Mouse (Mus musculus) cerebellum, postnatal 4 days (tissue): ENCODE data around the gene Lrrn2.

Source experiments
- DNase-seq, 2 experiments: peaks; one replicate each; pipeline ENCODE4 v3.0.0; 2022; ENCODE audit warnings: low spot score in 2 of 2, mixed read lengths in 1 of 2

Lrrn2 gene

DNA sequence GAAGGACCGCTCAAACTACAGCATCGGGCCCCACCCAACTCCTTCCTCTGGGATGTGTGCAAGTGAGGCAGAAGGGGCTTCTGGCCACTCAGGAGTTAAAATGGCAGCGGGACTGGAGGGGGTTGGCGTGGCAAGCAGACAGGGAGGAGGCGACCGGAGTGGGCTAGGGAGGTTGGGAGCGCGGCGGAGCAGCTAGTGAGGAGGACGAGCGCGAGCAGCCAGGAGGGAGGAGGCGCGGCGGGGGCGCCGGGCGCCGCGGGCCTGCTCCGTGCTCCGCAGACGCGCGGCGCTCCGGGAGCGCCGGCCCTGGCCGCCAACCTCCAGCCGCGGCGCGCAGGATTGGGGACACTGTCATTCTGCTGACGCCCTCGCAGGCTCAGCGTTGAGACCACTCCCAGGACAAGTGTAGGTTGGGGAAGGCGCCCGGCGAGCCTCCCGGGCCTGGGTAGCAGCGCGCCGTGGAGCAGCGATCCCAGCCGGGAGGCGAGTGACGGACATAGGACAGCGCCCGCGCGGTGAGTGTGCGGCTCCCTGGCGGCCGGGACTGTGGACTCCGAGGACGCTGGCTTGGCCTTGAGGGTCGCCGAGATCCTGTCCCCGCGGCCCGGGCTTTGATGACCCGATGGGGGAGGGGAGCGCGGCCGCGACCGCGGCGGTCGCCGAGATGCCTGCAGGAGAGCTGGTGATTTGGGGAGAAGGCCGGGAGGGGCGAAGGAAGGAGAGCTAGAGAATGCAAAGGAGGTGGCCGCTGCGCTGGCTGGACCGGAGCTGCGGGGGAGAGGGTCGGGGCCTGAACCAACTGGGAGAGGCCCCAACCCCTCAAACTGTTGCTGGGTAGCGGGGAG is at the start of gene Lrrn2:
Gene Lrrn2, plus strand, starts transcription at position 113 of the 845 bp plus-strand sequence.
- DNase-seq = peak; percentile 47 to 69

DNA sequence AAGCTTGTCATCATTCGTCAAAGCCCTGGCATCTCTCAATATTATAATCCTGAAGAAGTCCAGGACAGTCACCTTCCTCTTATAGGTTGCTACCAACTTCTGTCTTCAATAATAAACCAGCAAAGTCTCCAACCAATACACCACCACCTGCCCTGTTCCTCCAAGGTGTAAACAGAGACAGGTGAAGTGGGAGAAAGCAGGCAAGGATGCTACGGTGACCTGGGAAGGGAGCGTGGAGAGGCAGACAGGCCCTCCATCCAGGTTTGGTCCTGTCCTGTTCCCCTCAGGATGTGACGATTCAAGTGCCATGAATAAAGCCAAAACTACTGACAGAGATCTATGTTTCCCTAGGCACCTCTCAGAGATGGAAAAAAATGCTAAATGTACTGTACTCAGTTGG is 48.1 kb upstream of the Lrrn2 start:
- DNase-seq = no peak

DNA sequence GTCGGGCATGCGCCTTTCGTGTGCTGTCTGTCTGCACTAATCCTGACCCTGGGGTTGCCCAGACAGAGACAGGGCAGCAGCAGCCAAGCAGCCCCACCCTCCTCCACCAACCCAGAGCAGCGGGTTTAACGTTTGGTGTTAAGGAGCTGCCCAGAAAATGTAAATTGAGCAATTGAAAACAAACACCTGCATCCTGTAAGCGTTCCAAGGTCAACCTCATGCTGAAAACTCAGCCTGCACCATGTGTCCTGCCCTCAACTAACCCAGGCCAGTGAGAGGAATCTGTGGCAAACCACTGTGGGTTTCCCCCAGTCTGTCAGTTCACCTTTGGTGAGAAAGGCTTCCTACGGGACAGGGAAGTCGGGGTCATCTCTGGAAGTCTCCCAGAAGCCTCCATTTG is 46.0 kb upstream of the Lrrn2 start:
- no peak for DNase-seq

DNA sequence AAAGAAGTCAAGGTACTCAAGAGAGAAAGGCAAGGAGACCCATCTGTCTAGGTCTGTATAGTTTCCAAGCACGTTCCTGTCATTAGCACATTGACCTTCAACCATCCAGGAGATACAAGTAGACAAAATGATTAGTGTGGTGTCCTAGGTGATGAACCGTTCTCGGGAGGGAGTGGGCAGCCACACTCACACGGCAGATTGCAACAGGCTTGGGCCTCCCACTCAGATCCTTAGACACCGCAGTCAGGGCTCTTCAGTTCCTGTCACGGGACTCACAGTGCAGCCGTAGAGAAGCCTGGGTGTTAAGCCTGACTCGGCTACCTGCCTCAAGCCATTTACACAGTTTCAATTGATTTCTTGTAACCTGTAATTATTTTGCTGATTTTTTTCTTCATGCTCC is 43.2 kb upstream of the Lrrn2 start:
- no peak for DNase-seq

DNA sequence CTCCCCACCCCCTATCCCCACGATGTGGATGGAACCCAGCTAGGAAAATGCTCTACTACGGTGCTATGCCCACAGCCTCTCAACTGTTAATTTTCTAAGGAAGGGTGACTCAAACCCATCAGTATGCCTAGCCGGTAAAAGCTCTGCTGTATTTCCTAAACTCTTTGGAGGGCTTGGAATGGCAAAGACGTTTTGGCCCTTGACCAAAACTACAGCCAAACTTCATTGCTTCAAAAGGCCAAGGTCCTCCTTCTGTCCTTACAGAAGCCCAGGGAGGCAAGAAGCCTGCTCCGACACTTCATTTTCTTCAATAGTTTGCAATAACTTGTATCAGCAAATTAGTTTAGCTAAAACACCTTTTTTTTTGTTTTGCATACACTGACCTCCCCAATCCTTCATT is 42.4 kb upstream of the Lrrn2 start:
- no peak for DNase-seq

DNA sequence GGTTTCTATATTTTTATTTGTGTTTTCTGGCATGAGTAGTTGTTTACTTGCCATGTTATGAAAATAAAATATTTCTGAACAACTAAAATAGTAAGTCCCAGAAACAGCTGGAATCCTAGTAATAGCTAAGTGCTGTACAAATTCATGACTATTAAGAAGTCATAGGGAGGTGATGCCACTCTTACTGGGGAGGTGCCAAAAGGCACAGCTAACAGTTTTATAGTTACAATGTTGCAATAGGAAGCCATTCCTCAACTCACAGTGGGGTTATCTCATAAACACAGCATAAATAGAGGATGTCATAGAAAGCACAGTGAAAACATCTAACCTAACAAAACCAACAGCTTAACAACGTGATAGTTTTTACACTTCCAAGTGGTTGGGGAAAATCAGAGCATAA is 41.7 kb upstream of the Lrrn2 start:
- no peak for DNase-seq

DNA sequence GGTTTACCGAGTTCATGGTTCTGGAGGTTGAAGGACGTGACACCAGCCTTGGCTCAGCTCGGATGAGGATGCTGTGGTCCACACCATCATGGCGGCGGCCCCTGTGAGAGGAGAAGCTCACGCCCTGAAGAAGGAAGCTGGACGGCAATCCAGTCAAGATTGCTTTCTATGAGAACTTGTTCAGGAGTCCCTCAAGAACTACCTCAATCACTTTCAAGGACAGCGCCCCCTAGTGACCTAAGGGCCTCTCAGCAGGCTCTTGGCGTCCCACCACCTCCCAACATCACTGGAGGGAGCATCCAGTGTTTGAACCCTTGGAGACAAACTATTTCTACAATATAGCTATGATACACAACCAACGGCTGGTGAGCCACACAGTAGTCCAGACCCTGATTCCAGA is 36.5 kb upstream of the Lrrn2 start:
- no peak for DNase-seq

- peak in 1 of 2 experiments; percentile 41 for DNase-seq
These were observed 35.8 kb upstream of the Lrrn2 start for GRCm38 (mm10) chr1:132844088-132844804.

- no peak for DNase-seq
These were observed 34.3 kb upstream of the Lrrn2 start for GRCm38 (mm10) chr1:132845766-132846165.

DNA sequence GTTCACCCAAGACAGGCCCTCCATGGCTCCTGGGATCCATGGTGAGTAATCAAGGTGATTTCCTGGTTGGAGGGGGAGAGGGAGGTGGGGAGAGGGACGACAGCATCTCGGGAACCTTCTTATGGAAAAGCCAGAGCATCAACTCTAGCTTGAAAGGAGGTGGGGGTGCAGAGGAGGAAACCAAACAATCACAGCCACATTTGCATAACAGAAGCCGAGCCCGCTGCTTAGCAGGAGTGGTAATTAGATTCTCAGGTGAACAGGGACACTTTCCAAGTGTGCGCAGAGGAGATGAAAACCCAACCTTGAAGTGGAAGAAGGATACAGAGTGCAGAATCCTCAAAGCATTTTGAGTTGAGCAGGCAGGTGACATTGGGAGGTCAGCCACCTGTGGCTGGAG is 29.3 kb upstream of the Lrrn2 start:
- no peak for DNase-seq

DNA sequence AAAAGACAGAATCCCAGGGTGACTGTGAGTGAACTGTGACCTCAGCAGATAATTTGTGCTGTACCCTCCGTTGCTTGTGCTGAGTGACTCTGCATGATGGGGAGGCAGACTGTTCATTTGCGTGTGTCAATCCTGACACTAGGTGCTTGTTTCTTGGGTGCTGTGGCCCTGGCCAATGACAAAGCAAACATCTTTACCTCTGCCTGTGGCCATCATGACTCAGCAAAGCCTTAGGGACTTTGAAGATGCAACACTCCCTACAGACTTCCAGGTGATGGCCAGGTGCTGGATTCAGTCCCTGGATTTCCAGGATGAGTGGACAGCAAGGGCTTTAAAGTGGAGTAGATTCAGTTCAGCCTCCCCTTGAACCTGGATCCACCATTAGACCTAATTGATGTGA is 28.8 kb upstream of the Lrrn2 start:
- DNase-seq = no peak

DNA sequence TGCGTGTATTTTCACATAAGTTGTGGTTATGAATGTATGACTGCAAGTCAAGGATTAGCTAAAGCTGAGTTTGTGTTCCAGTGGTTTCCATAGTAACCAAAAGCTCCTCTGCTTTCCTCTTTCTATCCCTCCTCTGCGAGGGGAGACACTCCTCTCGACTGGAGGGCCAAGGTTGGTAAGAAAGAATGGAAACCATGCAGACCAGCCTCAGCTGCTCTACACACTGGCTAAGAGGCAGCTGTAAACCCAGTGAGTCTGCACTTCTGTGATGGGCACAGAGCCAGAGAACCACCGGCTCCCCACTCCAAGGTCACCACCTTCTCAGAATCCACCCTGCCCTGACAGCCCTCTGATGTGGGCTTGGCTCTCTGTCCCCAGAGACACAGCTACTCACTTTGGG is 28.3 kb upstream of the Lrrn2 start:
- no peak for DNase-seq

GRCm38 (mm10) chr1:132853312-132853711 is 26.8 kb upstream of the Lrrn2 start:
- DNase-seq = no peak

DNA sequence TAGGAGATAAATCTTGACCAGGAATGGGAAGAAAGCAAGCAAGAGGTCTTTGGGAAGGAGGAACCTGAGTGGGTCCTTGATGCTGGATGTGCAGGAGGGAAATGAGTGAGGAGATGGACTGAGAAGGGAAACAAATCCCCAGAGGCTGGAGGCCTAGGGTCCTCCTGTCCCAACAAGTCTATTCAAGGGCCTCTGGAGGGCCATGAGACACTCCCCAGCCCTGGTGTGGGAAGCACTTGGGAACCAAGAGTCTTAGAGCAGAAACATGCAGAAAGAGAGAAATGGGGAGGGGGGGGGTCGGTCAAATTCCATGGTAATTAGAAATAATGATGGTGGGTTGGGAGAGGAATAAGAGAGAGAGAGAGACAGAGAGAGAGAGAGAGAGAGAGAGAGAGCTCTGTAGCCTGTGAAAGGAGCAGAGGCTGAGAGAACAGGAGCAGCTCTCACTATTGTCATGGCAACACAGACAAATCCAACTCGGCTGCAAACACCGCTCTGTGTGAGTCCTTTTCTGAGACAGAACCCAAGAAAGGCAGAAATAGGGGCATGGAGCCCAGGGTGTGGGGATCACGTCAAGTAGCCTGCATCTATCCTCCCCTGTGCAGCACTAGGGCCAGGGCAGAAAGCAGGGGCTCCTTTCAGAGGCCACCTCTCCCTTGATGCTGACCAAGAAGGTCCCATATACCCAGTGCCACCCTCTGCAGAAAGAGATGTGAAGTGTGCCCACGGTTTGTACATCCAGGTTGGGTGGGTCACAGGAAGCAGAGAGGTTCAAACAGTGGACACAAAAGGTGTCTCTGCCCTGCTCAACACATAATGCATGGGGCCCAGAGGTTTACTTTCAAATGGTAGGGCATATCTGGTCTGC is 21.3 kb upstream of the Lrrn2 start:
- DNase-seq = no peak

DNA sequence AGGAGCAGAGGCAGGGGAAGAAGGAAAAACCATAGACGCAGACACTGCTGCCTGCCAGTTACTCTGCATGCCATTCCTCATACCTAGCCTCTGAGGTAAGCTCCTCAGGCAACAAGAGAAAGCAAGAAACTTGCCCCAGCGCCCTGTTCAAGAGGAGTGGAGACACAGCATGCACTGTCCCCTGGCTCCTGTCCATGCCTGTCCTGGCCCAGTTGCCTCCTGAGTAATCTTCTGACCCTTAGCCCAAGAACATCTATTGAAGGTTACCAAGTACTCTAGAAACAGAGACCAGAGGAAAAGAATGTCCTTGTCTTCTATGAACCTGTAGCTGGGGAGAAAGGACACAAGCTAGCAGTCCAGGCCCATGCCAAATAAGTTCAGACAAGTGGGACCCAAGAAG is 15.9 kb upstream of the Lrrn2 start:
- no peak for DNase-seq

GRCm38 (mm10) chr1:132865585-132865984 is 14.5 kb upstream of the Lrrn2 start:
- no peak for DNase-seq

GRCm38 (mm10) chr1:132870327-132870726 is 9.7 kb upstream of the Lrrn2 start:
- no peak for DNase-seq

GRCm38 (mm10) chr1:132878951-132879610 is 992 bp upstream of the Lrrn2 start:
- no peak for DNase-seq

DNA sequence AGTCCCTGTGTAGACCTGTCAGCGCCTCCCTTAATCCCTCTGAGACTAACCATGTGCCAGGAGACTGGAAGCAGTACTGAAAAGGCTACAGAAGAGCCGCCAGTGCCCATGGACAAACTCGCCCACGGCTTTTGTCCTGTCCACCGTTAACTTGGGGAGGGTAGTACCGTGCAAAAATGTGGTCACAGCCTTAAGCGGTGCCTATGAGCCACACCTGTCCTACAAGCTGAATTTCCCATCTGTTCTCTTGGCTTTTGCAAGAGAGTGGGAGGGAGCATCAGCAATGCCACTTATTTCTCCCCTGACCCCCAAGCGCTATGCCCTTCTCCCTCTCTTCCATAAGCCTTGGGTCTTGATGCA is 292 bp upstream of the Lrrn2 start:
- DNase-seq = no peak

- DNase-seq = peak in 1 of 2 experiments; percentile 73
These were observed 1.1 kb downstream of the Lrrn2 start for GRCm38 (mm10) chr1:132881041-132881761.

- no peak for DNase-seq
These were observed 1.8 kb downstream of the Lrrn2 start for GRCm38 (mm10) chr1:132881836-132882235.
